Mouse (Mus musculus): ENCODE data around the gene Sfrp4. TPM values are rescaled to one million over a fixed set of nuclear protein-coding genes. Genes with fewer than 3 reads are reported as not detected.

The Sfrp4 gene
- polyA plus RNA-seq, 1 experiment from 2014 or later, result 1.1 TPM

DNA sequence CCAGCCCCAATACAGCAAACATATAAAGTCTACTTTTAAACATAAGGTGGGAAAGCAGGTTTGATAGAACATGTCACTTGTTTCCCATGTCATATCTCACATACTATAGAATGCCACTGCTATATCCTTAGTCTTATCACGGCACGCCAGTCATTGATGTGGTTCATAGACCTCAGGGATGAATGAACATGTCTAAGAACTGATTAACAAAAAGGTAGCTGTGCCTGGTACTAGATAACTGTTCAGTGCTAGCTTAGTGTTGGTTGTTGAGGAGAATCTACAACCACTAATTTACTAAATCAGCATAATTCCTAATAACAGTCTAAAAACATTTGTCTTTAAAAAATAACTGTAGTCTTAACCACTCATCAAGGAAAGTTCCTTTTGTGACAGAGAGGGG, 26.9 kb downstream of the Sfrp4 start:
- no peak overlapping the region for H3K9ac ChIP-seq (ENCODE audit: low read depth, low read length)
- ATAC-seq (ENCODE audit: low FRiP score) (no peak), DNase-seq (ENCODE audit: low spot score) (no peak)
- H3K4me2 ChIP-seq (replicated peaks; ENCODE audit: low read depth, low read length), result no peak overlapping the region
- no peaks in the 10 kb centered on the region for H3K9me3 ChIP-seq (ENCODE audit: control insufficient read depth, low read length)
- WGBS, result 93% methylated on average over 2 of the region's 2 CpGs
- no peaks in the 10 kb centered on the region for H3K27me3 ChIP-seq (ENCODE audit: control insufficient read depth, insufficient read depth, low read length)
- no peak overlapping the region for H3K4me3 ChIP-seq (ENCODE audit: low read depth, low read length)
- no peak overlapping the region for H3K27ac ChIP-seq (ENCODE audit: low read depth, low read length)
- no peaks in the 10 kb centered on the region for H3K36me3 ChIP-seq (ENCODE audit: control insufficient read depth, insufficient read depth, low read length)
- H3K4me1 ChIP-seq (replicated peaks; ENCODE audit: control insufficient read depth, insufficient read depth, low read length), result no peaks in the 10 kb centered on the region

DNA sequence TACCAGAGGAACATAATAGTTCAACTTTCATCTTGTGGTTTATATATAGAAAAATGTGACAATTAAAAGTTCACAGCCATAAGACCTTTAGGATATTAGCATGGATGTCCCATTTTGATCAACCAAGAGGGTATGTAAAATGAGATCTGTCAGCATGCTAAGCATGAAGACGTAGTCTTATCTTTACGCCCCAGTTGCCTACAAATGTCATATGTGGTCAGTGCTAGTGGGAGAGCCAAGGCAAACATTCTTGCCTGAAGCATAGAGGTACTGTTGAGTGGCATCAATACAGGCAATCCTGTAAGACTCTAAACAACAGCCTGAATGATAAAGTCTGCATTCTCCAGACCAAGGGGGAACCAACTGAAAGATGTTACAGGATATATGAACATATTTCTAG, 29.5 kb downstream of the Sfrp4 start:
- H3K4me3 ChIP-seq (ENCODE audit: low read depth, low read length), result no peak overlapping the region
- no peaks in the 10 kb centered on the region for H3K27me3 ChIP-seq (ENCODE audit: control insufficient read depth, insufficient read depth, low read length)
- WGBS, result 94% methylated on average over 2 of the region's 2 CpGs
- ATAC-seq (ENCODE audit: low FRiP score) (no peak), DNase-seq (ENCODE audit: low spot score) (no peak)
- H3K4me1 ChIP-seq (replicated peaks; ENCODE audit: control insufficient read depth, insufficient read depth, low read length), result no peaks in the 10 kb centered on the region
- H3K36me3 ChIP-seq (ENCODE audit: control insufficient read depth, insufficient read depth, low read length), result no peaks in the 10 kb centered on the region
- H3K9ac ChIP-seq (ENCODE audit: low read depth, low read length), result no peak overlapping the region
- H3K27ac ChIP-seq (ENCODE audit: low read depth, low read length), result no peak overlapping the region
- no peaks in the 10 kb centered on the region for H3K9me3 ChIP-seq (ENCODE audit: control insufficient read depth, low read length)
- no peak overlapping the region for H3K4me2 ChIP-seq (replicated peaks; ENCODE audit: low read depth, low read length)

DNA sequence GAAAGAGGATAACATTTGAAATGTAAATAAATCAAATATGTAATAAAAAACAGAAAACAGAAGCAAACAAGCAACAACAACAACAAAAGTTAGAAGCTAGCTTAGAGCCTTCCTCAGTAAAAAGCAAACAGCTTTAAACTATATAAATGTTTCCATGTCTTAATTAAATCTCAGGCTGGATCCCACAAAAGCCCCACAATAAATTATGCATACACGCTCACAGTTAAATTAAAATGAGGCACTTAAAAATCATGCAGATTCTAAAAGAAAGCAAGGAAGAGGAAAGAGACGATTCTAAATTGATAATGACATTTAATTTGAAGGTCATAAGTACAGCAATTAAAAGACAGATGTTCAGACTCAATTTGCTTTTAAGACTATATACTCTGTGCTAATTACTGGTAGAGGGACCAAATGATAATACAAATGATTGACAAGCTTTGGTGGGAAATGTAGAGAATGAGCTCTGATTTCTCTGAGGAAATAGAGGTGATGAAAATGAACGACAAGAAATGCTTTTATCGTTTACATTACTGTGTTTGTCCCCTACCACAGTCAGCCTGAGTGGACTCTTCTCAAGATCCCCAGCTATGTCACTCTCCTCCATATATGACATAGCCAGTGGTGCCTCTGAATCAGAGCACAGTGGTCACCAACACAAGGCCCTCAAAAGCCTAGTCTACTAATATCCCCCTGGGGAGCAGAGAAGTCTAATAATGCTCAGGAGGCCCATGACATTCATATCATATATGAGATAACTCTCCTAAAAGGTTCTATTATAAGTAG, 45.6 kb downstream of the Sfrp4 start:
- Histone ChIP-seq H3K9me3 (ENCODE audit: control insufficient read depth, low read length) (no peaks in the 10 kb centered on the region), H3K9ac (ENCODE audit: low read depth, low read length) (no peak overlapping the region), H3K36me3 (ENCODE audit: control insufficient read depth, insufficient read depth, low read length) (no peaks in the 10 kb centered on the region), H3K4me3 (ENCODE audit: low read depth, low read length) (no peak overlapping the region), H3K27ac (ENCODE audit: low read depth, low read length) (no peak overlapping the region), H3K4me1 (replicated peaks; ENCODE audit: control insufficient read depth, insufficient read depth, low read length) (no peaks in the 10 kb centered on the region), H3K27me3 (ENCODE audit: control insufficient read depth, insufficient read depth, low read length) (no peaks in the 10 kb centered on the region), H3K4me2 (replicated peaks; ENCODE audit: low read depth, low read length) (no peak overlapping the region)
- no peak for ATAC-seq (ENCODE audit: low FRiP score)
- WGBS, result 85% methylated on average over 4 of the region's 4 CpGs
- no peak for DNase-seq (ENCODE audit: low spot score)

DNA sequence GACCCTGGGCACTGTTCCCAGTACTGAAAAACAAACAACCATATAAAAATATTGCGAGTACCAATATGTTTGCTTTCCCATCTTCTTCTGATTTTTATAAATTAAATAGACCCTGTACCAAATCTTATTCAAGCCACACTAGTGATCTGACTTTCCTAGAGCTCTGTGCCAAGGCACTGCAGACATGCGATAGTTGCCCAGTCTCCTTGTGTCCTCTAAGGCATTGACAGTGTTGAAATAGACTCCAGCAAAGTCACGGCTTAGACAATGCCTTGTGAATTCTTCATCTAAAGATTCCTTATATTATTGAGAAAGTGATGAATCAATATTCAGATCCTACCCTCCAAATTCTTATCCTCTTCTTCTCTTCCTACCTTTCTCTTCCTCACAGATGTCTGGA, 51.1 kb downstream of the Sfrp4 start:
- H3K36me3 ChIP-seq (ENCODE audit: control insufficient read depth, insufficient read depth, low read length), result no peaks in the 10 kb centered on the region
- H3K9me3 ChIP-seq (ENCODE audit: control insufficient read depth, low read length), result no peaks in the 10 kb centered on the region
- H3K4me1 ChIP-seq (replicated peaks; ENCODE audit: control insufficient read depth, insufficient read depth, low read length), result no peaks in the 10 kb centered on the region
- no peaks in the 10 kb centered on the region for H3K27me3 ChIP-seq (ENCODE audit: control insufficient read depth, insufficient read depth, low read length)
- no peak overlapping the region for H3K9ac ChIP-seq (ENCODE audit: low read depth, low read length)
- no peak overlapping the region for H3K4me2 ChIP-seq (replicated peaks; ENCODE audit: low read depth, low read length)
- ATAC-seq (ENCODE audit: low FRiP score) (no peak), DNase-seq (ENCODE audit: low spot score) (no peak)
- no peak overlapping the region for H3K27ac ChIP-seq (ENCODE audit: low read depth, low read length)
- 90% methylated on average over 3 of the region's 3 CpGs for WGBS
- no peak overlapping the region for H3K4me3 ChIP-seq (ENCODE audit: low read depth, low read length)

DNA sequence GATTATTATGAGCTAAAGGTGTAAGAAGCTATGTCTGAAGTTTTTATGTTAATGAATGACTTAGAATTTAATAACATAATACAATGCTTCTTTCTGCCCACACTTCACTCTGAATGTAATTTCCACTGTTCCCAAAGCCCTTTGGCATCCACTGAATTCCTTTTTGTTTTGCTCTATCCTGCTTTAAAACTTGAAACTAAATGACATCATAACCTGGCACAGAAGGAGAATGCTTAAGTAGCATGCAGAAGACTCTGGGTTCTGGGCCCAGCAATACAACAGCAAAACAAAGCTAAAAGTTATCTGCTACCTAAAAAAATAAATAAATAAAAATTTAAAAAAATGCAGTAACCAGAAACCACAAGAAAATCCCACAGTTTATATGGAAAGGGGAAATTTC, 51.7 kb downstream of the Sfrp4 start:
- DNase-seq (ENCODE audit: low spot score), result no peak
- Histone ChIP-seq H3K27me3 (ENCODE audit: control insufficient read depth, insufficient read depth, low read length) (no peaks in the 10 kb centered on the region), H3K4me1 (replicated peaks; ENCODE audit: control insufficient read depth, insufficient read depth, low read length) (no peaks in the 10 kb centered on the region), H3K27ac (ENCODE audit: low read depth, low read length) (no peak overlapping the region), H3K36me3 (ENCODE audit: control insufficient read depth, insufficient read depth, low read length) (no peaks in the 10 kb centered on the region), H3K4me2 (replicated peaks; ENCODE audit: low read depth, low read length) (no peak overlapping the region), H3K4me3 (ENCODE audit: low read depth, low read length) (no peak overlapping the region), H3K9ac (ENCODE audit: low read depth, low read length) (no peak overlapping the region), H3K9me3 (ENCODE audit: control insufficient read depth, low read length) (no peaks in the 10 kb centered on the region)
- ATAC-seq (ENCODE audit: low FRiP score), result no peak

Other genes starting within 250 kb of the Sfrp4 start
- 139 and 149 TPM in 2 replicates for gene Stard3nl, start 227.3 kb upstream of the Sfrp4 start, polyA plus RNA-seq (2014; fragmentation: Nextera tagmentation; extraction: Ambion mirVana)
- gene Epdr1, start 3.2 kb upstream of the Sfrp4 start, polyA plus RNA-seq (2014; fragmentation: Nextera tagmentation; extraction: Ambion mirVana), result 16.9 and 17.6 TPM in 2 replicates
- gene Nme8, start 74.7 kb downstream of the Sfrp4 start, polyA plus RNA-seq (2014; fragmentation: Nextera tagmentation; extraction: Ambion mirVana), result not detected in 2 replicates
- 0.12 TPM in 1 of 2 replicates, not detected in the other for gene Gpr141, start 201.2 kb downstream of the Sfrp4 start, polyA plus RNA-seq (2014; fragmentation: Nextera tagmentation; extraction: Ambion mirVana)